Mouse (Mus musculus) neural tube, embryonic 14.5 days (tissue): ENCODE data around the gene Dlx1. TPM values are rescaled to one million over a fixed set of nuclear protein-coding genes. Genes with fewer than 3 reads are reported as not detected.

Experiments used
- ATAC-seq: fragments of 200-750 bp; cut with Nextera tagmentation; 2 replicates; pipeline ENCODE4 v1.8.0; 2017; ENCODE audit warnings: low read depth, mild to moderate bottlenecking, moderate TSS enrichment, moderate library complexity
- H3K27ac ChIP-seq: fragments of 300-500 bp; sonication (generic); 2 replicates; pipeline ENCODE4 v1.5.1; 2014; ENCODE audit warnings: low read depth, mild to moderate bottlenecking, control low read depth, low read length, moderate library complexity, mixed read lengths
- H3K27me3 ChIP-seq: fragments of 300-500 bp; sonication (generic); 2 replicates; pipeline ENCODE4 v1.6.1; 2014; ENCODE audit warnings: low read length; ENCODE audit not compliant: control insufficient read depth, insufficient read depth
- H3K36me3 ChIP-seq: fragments of 300-500 bp; sonication (generic); 2 replicates; pipeline ENCODE4 v1.6.1; 2014; ENCODE audit warnings: low read length, mixed read lengths; ENCODE audit not compliant: control insufficient read depth, insufficient read depth
- H3K4me1 ChIP-seq: fragments of 300-500 bp; sonication (generic); 2 replicates; pipeline ENCODE4 v1.6.1; 2014; ENCODE audit warnings: low read length; ENCODE audit not compliant: control insufficient read depth, insufficient read depth
- H3K4me2 ChIP-seq: fragments of 300-500 bp; sonication (generic); 2 replicates; pipeline ENCODE4 v1.6.1; 2014; ENCODE audit warnings: mild to moderate bottlenecking, low read depth, low read length, control low read depth
- H3K4me3 ChIP-seq: fragments of 300-500 bp; sonication (generic); 2 replicates; pipeline ENCODE4 v1.5.1; 2014; ENCODE audit warnings: low read depth, low read length, control low read depth, mixed read lengths
- H3K9ac ChIP-seq: fragments of 300-500 bp; sonication (generic); replicated peaks from 2 replicates; pipeline ENCODE4 v1.6.1; 2014; ENCODE audit warnings: low read depth, mild to moderate bottlenecking, control low read depth, low read length, mixed read lengths
- H3K9me3 ChIP-seq: fragments of 300-500 bp; sonication (generic); 2 replicates; pipeline ENCODE4 v1.6.1; 2016; ENCODE audit warnings: low read length; ENCODE audit not compliant: control insufficient read depth
- WGBS: fragments of 180-500 bp; shearing (Covaris S2); extraction: QIAGEN DNeasy Blood & Tissue Kit; methylation state at CpG from one replicate; pipeline ENCODE4 v1.1.7; 2014; 5-methylcytosine and 5-hydroxymethylcytosine counted together
- polyA plus RNA-seq: library from polyadenylated mRNA; unstranded; fragments of >200 nt; fragmentation: Nextera tagmentation; extraction: Ambion mirVana; gene quantifications from 2 replicates; pipeline ENCODE4 v1.2.1, GENCODE M21; 2014

Gene Dlx1
- polyA plus RNA-seq, 1 experiment from 2014 or later, result not detected

DNA sequence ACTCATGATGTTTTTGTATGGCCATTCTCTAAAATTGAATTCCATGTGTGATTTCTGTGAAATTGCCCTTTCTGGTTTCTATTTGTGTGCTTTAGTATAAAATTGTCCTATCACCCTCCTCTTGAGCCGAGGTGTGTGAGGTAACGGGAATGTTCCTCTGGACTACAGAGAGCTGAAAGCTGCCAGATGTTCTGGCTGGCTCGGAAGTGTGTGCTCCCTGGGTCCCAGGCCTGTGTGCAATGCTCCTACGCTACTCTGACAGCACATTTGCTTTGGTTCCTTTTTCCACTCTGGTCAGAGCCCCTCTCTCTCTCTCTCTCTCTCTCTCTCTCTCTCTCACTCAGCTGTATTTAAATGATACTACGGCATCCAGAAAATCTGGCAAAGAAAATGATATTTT is 30.7 kb upstream of the Dlx1 start:
- WGBS, result 61% methylated on average over 5 of the region's 5 CpGs
- no peak for ATAC-seq

DNA sequence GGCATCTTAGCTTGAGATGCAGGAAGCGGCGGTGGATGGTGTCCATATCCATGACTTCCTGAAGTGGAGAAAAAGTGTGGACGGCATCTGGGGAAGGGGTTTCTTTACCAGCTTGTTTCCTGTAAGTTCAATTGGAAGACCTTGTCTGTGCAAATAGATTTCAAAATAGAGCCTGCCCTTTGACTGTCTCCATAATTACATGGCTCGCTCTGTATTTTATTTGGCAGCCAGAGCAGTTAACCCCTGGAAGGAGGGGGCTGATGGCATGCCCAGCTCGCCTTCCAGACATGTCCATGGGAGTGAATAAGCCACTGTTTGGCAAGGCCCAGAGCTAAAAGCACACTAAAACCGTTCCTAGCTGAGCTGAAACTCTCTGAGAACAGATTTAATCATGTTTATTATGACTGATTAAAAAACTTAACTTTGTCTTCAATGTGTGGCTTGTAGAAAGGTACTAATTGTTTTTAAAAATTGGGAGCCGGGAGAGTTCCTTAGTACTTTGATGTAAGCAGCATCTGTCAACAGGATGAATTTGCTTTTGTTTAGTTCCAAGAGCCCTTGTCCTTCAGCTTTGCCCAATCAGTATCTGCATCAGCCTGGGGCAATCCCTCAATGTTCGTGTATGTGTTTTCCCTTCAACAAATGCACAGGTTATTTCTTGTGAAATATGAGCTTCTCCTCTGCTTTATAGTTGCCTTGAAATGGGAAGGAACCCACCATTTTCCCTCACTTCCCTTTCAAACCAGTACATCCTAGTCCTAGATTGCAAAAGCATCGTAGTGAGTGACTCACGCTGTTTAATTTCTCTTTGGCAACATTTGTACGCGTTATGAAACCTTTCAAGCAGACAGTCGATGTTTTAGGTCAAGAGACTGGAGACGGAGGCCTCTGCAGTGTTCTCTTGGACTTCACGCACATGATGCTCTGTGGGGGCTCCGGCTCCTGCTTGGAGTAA is 28.4 kb upstream of the Dlx1 start:
- Histone ChIP-seq H3K27me3 (no peaks in the 10 kb centered on the region), H3K4me1 (no peaks in the 10 kb centered on the region), H3K4me3 (no peak overlapping the region), H3K27ac (no peak overlapping the region), H3K36me3 (no peaks in the 10 kb centered on the region), H3K9ac (no peak overlapping the region), H3K9me3 (no peaks in the 10 kb centered on the region), H3K4me2 (no peak overlapping the region)
- WGBS, result 68% methylated on average over 16 of the region's 16 CpGs
- ATAC-seq, result no peak

More for the DNA sequence above, 30.7 kb upstream of the Dlx1 start:
- no peak overlapping the region for H3K9ac ChIP-seq
- no peaks in the 10 kb centered on the region for H3K27me3 ChIP-seq
- no peak overlapping the region for H3K4me3 ChIP-seq
- H3K27ac ChIP-seq, result no peak overlapping the region
- no peaks in the 10 kb centered on the region for H3K36me3 ChIP-seq
- no peaks in the 10 kb centered on the region for H3K9me3 ChIP-seq
- H3K4me2 ChIP-seq, result no peak overlapping the region
- no peaks in the 10 kb centered on the region for H3K4me1 ChIP-seq

DNA sequence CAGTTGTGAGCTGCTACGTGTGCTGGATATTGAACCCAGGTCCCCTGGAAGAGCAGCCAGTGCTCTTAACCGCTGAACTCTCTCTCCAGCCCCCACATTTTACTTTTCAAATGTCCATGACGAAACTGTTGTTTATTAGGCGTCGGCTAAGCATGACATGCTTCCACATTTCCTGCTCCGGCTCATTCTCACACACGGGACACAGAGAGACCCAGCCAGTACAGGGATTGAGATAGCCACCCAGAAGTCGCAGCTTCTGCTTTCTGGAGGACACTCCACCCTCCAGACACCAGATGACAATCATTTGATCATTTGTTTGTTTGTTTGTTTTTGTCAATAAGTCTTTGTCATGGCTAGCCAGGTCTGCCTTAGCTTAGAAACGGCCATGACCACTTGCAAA is 23.1 kb upstream of the Dlx1 start:
- no peak overlapping the region for H3K9ac ChIP-seq
- H3K4me2 ChIP-seq, result no peak overlapping the region
- H3K27ac ChIP-seq, result no peak overlapping the region
- WGBS, result 67% methylated on average over 9 of the region's 9 CpGs
- H3K9me3 ChIP-seq, result no peaks in the 10 kb centered on the region
- no peak overlapping the region for H3K4me3 ChIP-seq
- no peaks in the 10 kb centered on the region for H3K4me1 ChIP-seq
- H3K27me3 ChIP-seq, result no peaks in the 10 kb centered on the region
- no peaks in the 10 kb centered on the region for H3K36me3 ChIP-seq
- ATAC-seq, result no peak

DNA sequence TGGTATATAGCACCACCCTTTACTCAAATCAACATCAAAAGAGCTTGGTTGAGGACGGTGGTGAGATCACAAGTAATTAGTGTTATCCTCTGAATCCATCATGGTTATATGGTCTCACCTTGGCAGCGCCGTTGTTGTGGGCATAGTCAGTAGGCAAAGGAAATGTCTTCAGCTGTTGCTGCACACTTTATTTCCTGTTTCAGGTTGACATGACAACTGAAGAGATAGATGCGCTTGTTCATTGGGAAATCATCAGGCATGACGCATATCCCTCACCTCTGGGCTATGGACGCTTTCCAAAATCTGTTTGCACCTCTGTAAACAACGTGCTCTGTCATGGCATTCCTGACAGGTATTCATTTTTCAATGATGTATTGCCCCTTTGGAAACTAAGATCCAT is 16.7 kb upstream of the Dlx1 start:
- H3K4me2 ChIP-seq, result no peak overlapping the region
- ATAC-seq, result no peak
- WGBS, result 74% methylated on average over 7 of the region's 7 CpGs
- H3K36me3 ChIP-seq, result no peaks in the 10 kb centered on the region
- no peaks in the 10 kb centered on the region for H3K4me1 ChIP-seq
- no peak overlapping the region for H3K4me3 ChIP-seq
- peaks cover 3% of the 10 kb centered on the region; the same call in 1 of the 2 replicates for H3K27me3 ChIP-seq
- H3K9me3 ChIP-seq, result no peaks in the 10 kb centered on the region
- H3K27ac ChIP-seq, result no peak overlapping the region
- H3K9ac ChIP-seq, result no peak overlapping the region

DNA sequence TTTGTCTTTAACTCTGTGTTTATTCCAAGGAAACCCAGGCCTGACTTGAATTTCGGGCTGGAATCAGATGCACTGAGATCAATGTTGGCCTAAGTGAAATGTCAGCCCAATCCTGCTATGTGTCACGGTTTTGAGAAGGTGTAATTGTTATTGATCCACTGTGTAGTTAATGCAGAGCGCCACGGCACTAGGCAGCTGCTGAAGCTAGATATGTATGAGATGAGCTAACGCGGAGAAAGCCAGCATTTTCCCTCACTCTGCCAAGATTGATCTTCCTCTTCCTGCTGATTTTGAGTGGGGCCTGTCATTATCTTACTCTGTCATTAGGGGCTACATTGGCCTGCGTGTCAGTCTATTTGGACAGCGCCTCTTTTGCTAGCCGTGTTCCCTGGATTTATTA is 15.6 kb upstream of the Dlx1 start:
- no peak overlapping the region for H3K4me2 ChIP-seq
- ATAC-seq, result no peak
- H3K4me3 ChIP-seq, result no peak overlapping the region
- 69% methylated on average over 9 of the region's 9 CpGs for WGBS
- H3K9ac ChIP-seq, result no peak overlapping the region
- H3K27ac ChIP-seq, result no peak overlapping the region
- H3K36me3 ChIP-seq, result no peaks in the 10 kb centered on the region
- no peaks in the 10 kb centered on the region for H3K9me3 ChIP-seq
- H3K27me3 ChIP-seq, result peaks cover 3% of the 10 kb centered on the region; the same call in 1 of the 2 replicates
- H3K4me1 ChIP-seq, result no peaks in the 10 kb centered on the region

DNA sequence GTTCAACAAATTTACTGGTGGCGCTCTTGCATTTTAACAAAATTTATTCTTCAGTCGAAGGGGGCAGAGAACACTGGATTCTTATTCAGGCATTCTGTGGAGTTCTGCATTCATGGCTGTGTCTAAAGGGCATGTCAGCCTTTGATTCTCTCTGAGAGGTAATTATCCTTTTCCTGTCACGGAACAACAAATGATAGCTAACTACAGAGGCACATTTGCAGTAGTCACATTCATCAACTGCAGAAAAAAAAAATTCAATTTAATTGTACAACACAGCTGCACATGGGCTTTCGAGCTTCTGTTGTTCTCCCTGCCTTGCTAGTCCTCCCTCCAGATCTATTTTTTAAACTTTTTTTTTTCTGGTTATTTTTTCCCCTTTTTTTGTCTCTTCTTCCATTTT is 10.9 kb upstream of the Dlx1 start:
- Histone ChIP-seq H3K9ac (no peak overlapping the region), H3K36me3 (no peaks in the 10 kb centered on the region), H3K4me3 (no peak overlapping the region), H3K9me3 (no peaks in the 10 kb centered on the region), H3K4me1 (no peaks in the 10 kb centered on the region), H3K4me2 (no peak overlapping the region), H3K27me3 (peaks cover 17% of the 10 kb centered on the region; the same call in 1 of the 2 replicates), H3K27ac (no peak overlapping the region)
- 19% methylated on average over 4 of the region's 4 CpGs for whole genome bisulfite sequencing
- ATAC-seq, result no peak

DNA sequence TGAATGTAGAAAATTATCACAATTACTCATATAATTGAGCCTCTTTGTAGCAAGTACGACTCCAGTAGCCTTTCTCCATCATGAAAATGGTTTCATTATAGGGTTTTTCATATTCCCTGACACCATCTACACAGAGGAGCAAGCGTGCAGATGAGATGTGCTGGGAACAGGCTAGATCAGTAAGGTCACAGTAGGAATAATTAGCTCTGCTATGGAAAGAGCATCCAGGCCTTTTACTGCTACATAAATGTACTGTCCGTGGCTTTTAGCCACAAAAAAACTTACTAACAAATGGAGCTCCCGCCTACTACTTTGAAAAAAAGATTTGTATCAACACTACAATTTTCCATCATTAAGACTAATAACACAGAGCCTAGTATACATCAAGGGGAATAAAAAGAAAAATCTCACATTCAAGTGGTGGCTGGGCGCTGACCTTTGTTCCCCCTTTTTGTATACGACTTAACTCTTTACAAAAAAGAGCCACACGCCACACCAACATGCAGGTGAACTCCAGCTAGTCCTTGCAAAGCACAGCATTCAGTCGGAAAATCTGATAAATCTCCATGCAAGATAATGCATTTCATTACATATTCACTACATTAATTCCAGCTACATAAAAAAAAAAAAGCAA is 10.3 kb upstream of the Dlx1 start:
- peaks cover 20% of the 10 kb centered on the region; the same call in 1 of the 2 replicates for H3K27me3 ChIP-seq
- ATAC-seq, result no peak
- 31% methylated on average over 8 of the region's 8 CpGs for WGBS
- no peak overlapping the region for H3K9ac ChIP-seq
- no peak overlapping the region for H3K4me3 ChIP-seq
- H3K4me1 ChIP-seq, result no peaks in the 10 kb centered on the region
- H3K27ac ChIP-seq, result no peak overlapping the region
- no peaks in the 10 kb centered on the region for H3K9me3 ChIP-seq
- H3K36me3 ChIP-seq, result no peaks in the 10 kb centered on the region
- no peak overlapping the region for H3K4me2 ChIP-seq

DNA sequence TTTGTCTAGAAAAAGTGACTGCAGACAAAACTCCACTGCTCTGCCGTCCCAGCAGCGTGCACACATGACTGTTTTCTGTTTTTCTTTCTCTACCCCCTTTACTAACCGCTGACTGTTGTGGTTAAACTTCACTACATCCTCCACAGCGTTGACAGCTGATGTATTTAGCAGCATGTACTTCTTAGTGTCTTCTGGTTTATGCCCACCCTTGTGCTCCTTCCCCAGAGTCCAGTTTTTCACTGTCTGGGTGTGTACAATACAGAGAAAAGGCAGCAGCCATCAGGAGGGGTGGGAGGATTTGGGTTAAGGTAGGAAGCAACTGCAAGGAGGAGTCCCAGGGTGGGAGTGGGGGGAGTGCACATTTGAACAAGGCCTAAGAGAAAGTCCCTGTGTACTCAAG is 5.0 kb upstream of the Dlx1 start:
- Histone ChIP-seq H3K27me3 (peaks cover 58% of the 10 kb centered on the region), H3K36me3 (no peaks in the 10 kb centered on the region), H3K9me3 (no peaks in the 10 kb centered on the region)

DNA sequence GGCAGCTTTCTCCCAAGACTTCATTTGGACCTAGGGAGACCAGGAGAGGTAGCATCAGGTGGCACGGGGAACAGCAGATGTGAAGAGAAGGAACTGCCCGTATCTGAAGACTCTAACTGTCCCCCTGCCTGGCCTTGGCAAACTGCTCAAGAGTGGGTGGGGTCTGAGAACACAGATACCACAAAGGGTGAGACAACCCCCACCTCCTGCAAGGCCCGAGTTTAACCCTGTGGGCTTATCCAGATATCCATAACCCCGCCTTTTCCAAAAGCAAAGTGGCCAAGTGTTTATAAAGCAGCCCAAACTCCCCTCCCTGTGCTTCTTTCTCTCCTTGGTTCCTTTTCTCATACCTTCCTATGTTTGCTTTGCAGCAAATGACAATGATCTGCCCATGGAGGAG is 4.5 kb upstream of the Dlx1 start:
- Histone ChIP-seq H3K4me3 (no peak overlapping the region), H3K9me3 (no peaks in the 10 kb centered on the region), H3K27ac (no peak overlapping the region), H3K4me2 (no peak overlapping the region), H3K4me1 (no peaks in the 10 kb centered on the region), H3K27me3 (peaks cover 61% of the 10 kb centered on the region), H3K36me3 (no peaks in the 10 kb centered on the region), H3K9ac (no peak overlapping the region)
- 69% methylated on average over 4 of the region's 4 CpGs for WGBS
- no peak for ATAC-seq

More for the DNA sequence above, 5.0 kb upstream of the Dlx1 start:
- no peak overlapping the region for H3K4me2 ChIP-seq
- no peak overlapping the region for H3K4me3 ChIP-seq
- no peaks in the 10 kb centered on the region for H3K4me1 ChIP-seq
- WGBS, result 73% methylated on average over 4 of the region's 4 CpGs
- H3K9ac ChIP-seq, result no peak overlapping the region
- no peak overlapping the region for H3K27ac ChIP-seq
- no peak for ATAC-seq
